Mouse (Mus musculus): ENCODE results near the gene Mkrn2.

- TF ChIP-seq CTCF (IDR thresholded peaks at IDR 0.05 in 2 of 3, conservative IDR thresholded peaks at IDR 0.05 in 1 of 3; ENCODE audit: control insufficient read depth in 1 of 3, insufficient read depth in 1 of 3, low read depth in 2 of 3, low read length in 3 of 3, poor library complexity in 1 of 3, severe bottlenecking in 1 of 3) (no peak), POLR2AphosphoS5 (IDR thresholded peaks at IDR 0.05; ENCODE audit: borderline replicate concordance, low read depth, low read length) (no peak), GABPA (IDR thresholded peaks at IDR 0.05; ENCODE audit: low read depth, low read length) (no peak)
Measured at GRCm38 (mm10) chr6:115613793-115614192, 12.1 kb downstream of the Mkrn2 start.

Measured in MEL (cell line).